Mouse (Mus musculus) G1E (cell line): ENCODE measurements around the gene Carmil1. TPM values are rescaled to one million over a fixed set of nuclear protein-coding genes. Genes with fewer than 3 reads are reported as not detected.
A peak's percentile ranks its signal among the peaks of the same experiment; 100 is the strongest.

ENCODE experiments used
- ATAC-seq: 2 replicates; pipeline ENCODE4 v1.8.0; 2016; ENCODE audit warnings: mild to moderate bottlenecking; ENCODE audit not compliant: insufficient number of reproducible peaks, poor library complexity, low FRiP score, severe bottlenecking; ENCODE audit errors: extremely low read depth
- DNase-seq: peaks from one replicate; pipeline ENCODE4 v3.0.0; 2012; ENCODE audit warnings: low spot score
- H3K27me3 ChIP-seq: 2 replicates; pipeline ENCODE4 v1.6.1; 2012; ENCODE audit warnings: mild to moderate bottlenecking, low read length, inconsistent platforms; ENCODE audit not compliant: insufficient read depth
- H3K36me3 ChIP-seq: replicated peaks from 2 replicates; pipeline ENCODE3; 2012; ENCODE audit warnings: mild to moderate bottlenecking, inconsistent platforms
- H3K4me1 ChIP-seq: 2 replicates; pipeline ENCODE4 v1.6.1; 2012; ENCODE audit warnings: low read depth, low read length, inconsistent platforms, mixed read lengths; ENCODE audit not compliant: insufficient read depth
- H3K4me3 ChIP-seq: 2 replicates; pipeline ENCODE4 v1.5.1; 2012; ENCODE audit warnings: low read depth, mild to moderate bottlenecking, inconsistent platforms, low read length, moderate library complexity, mixed read lengths
- H3K9me3 ChIP-seq: replicated peaks from 2 replicates; pipeline ENCODE4 v1.6.1; 2012; ENCODE audit warnings: inconsistent platforms
- CTCF ChIP-seq: IDR thresholded peaks from 2 replicates; pipeline ENCODE4 v1.5.1; 2012; ENCODE audit warnings: low read depth, low read length, inconsistent platforms, mixed read lengths
- GATA1 ChIP-seq: IDR thresholded peaks from 2 replicates; pipeline ENCODE4 v1.6.1; 2012; ENCODE audit warnings: borderline replicate concordance, low read length, inconsistent platforms, mixed read lengths
- GATA2 ChIP-seq: IDR thresholded peaks from 2 replicates; pipeline ENCODE4 v1.6.1; 2012; ENCODE audit warnings: low read depth, low read length, inconsistent platforms, borderline replicate concordance
- POLR2AphosphoS5 ChIP-seq: IDR thresholded peaks from 2 replicates; pipeline ENCODE4 v1.6.1; 2012; ENCODE audit warnings: low read depth, low read length, inconsistent platforms; ENCODE audit not compliant: insufficient replicate concordance
- TAL1 ChIP-seq: conservative IDR thresholded peaks from 2 replicates; pipeline ENCODE4 v1.6.1; 2012; ENCODE audit warnings: low read depth, low read length, inconsistent platforms, mixed read lengths
- polyA plus RNA-seq: library from polyadenylated mRNA; stranded (reverse); fragments of >175 nt; gene quantifications from 2 replicates; pipeline ENCODE4 v1.2.3, GENCODE M21; 2012
- total RNA-seq, 2 experiments: library from RNA; stranded (forward) in 1 of 2; stranded (reverse) in 1 of 2; fragments of 200-1000 nt in 1 of 2; fragments of >200 nt in 1 of 2; fragmentation: Nextera tagmentation in 1 of 2; gene quantifications; 2 replicates each; pipeline ENCODE4 v1.2.3; 2014 to 2017

Gene Carmil1
- total and polyA plus RNA-seq, 3 experiments, result 0.10 to 1.9 (median 0.55) TPM

GRCm38 (mm10) chr13:24318618-24319017 lies 38.0 kb upstream of the Carmil1 start:
- DNase-seq (no peak), ATAC-seq (no peak)
- no peaks in the 10 kb centered on the region for H3K4me1 ChIP-seq
- no peaks in the 10 kb centered on the region; the same call in none of the 2 replicates for H3K27me3 ChIP-seq
- H3K9me3 ChIP-seq, result no peaks in the 10 kb centered on the region
- no peaks in the 10 kb centered on the region for H3K36me3 ChIP-seq
- no peak for TF ChIP-seq CTCF
- TF ChIP-seq TAL1, result no peak
- no peak for TF ChIP-seq GATA2
- TF ChIP-seq GATA1, result no peak
- no peak for TF ChIP-seq POLR2AphosphoS5
- H3K4me3 ChIP-seq, result no peak overlapping the region

- TF ChIP-seq TAL1, result no peak
- no peak for TF ChIP-seq GATA2
- TF ChIP-seq CTCF, result no peak
- TF ChIP-seq POLR2AphosphoS5, result no peak
- no peak for TF ChIP-seq GATA1
- no peaks in the 10 kb centered on the region for H3K4me1 ChIP-seq
- ATAC-seq (no peak), DNase-seq (no peak)
- no peaks in the 10 kb centered on the region for H3K36me3 ChIP-seq
- H3K9me3 ChIP-seq, result no peaks in the 10 kb centered on the region
- H3K4me3 ChIP-seq, result no peak overlapping the region
- no peaks in the 10 kb centered on the region; the same call in 1 of the 2 replicates for H3K27me3 ChIP-seq
Observed at GRCm38 (mm10) chr13:24316563-24316962, 36.0 kb upstream of the Carmil1 start.

- no peak for ATAC-seq
Observed at GRCm38 (mm10) chr13:24311011-24311940, 30.7 kb upstream of the Carmil1 start.

GRCm38 (mm10) chr13:24306248-24306647 lies 25.7 kb upstream of the Carmil1 start:
- no peak overlapping the region for H3K4me3 ChIP-seq
- ATAC-seq, result no peak
- no peak for TF ChIP-seq GATA1
- no peak for TF ChIP-seq POLR2AphosphoS5
- DNase-seq, result no peak
- no peaks in the 10 kb centered on the region for H3K27me3 ChIP-seq
- no peaks in the 10 kb centered on the region for H3K36me3 ChIP-seq
- no peaks in the 10 kb centered on the region for H3K4me1 ChIP-seq
- H3K9me3 ChIP-seq, result no peaks in the 10 kb centered on the region

More at GRCm38 (mm10) chr13:24311011-24311940, 30.7 kb upstream of the Carmil1 start:
- no peaks in the 10 kb centered on the region for H3K4me1 ChIP-seq
- H3K4me3 ChIP-seq, result no peak overlapping the region
- H3K9me3 ChIP-seq, result no peaks in the 10 kb centered on the region
- no peaks in the 10 kb centered on the region for H3K36me3 ChIP-seq
- no peak for TF ChIP-seq GATA1
- no peaks in the 10 kb centered on the region; the same call in 1 of the 2 replicates for H3K27me3 ChIP-seq
- DNase-seq, result no peak

GRCm38 (mm10) chr13:24305486-24305885 lies 24.9 kb upstream of the Carmil1 start:
- Histone ChIP-seq H3K36me3 (no peaks in the 10 kb centered on the region), H3K27me3 (no peaks in the 10 kb centered on the region), H3K4me3 (no peak overlapping the region), H3K4me1 (no peaks in the 10 kb centered on the region), H3K9me3 (no peaks in the 10 kb centered on the region)
- TF ChIP-seq POLR2AphosphoS5, result no peak
- TF ChIP-seq GATA1, result no peak
- no peak for TF ChIP-seq TAL1
- TF ChIP-seq GATA2, result no peak
- TF ChIP-seq CTCF, result no peak
- ATAC-seq, result no peak
- no peak for DNase-seq

- no peak for TF ChIP-seq TAL1
- TF ChIP-seq GATA2, result no peak
- no peak for TF ChIP-seq GATA1
- TF ChIP-seq POLR2AphosphoS5, result no peak
- peak; percentile 86 for TF ChIP-seq CTCF
- no peaks in the 10 kb centered on the region for H3K9me3 ChIP-seq
- no peaks in the 10 kb centered on the region for H3K36me3 ChIP-seq
- H3K4me1 ChIP-seq, result no peaks in the 10 kb centered on the region
- peaks cover 10% of the 10 kb centered on the region; the same call in 1 of the 2 replicates for H3K27me3 ChIP-seq
- ATAC-seq, result no peak
- no peak overlapping the region for H3K4me3 ChIP-seq
- no peak for DNase-seq
Observed at GRCm38 (mm10) chr13:24297252-24297651, 16.7 kb upstream of the Carmil1 start.
